Mouse (Mus musculus) heart, postnatal 4 days (tissue): ENCODE measurements around the gene Pou1f1. TPM values are rescaled to one million over a fixed set of nuclear protein-coding genes. Genes with fewer than 3 reads are reported as not detected.

Experiments
- DNase-seq: peaks from one replicate; pipeline ENCODE4 v3.0.0; 2021
- total RNA-seq, 2 experiments: library from RNA; stranded (reverse); gene quantifications; 2 replicates each; pipeline ENCODE4 v1.2.3; 2021

The Pou1f1 gene
- total RNA-seq = not detected

GRCm38 (mm10) chr16:65520211-65520610 is at the start of gene Pou1f1:
Gene Pou1f1, plus strand, starts transcription at chr16:65520511.
- DNase-seq = no peak

- DNase-seq = no peak
These were observed 49.7 kb upstream of the Pou1f1 start for GRCm38 (mm10) chr16:65470650-65471049.

GRCm38 (mm10) chr16:65472472-65473001 is 47.8 kb upstream of the Pou1f1 start:
- DNase-seq = peak; percentile 22

GRCm38 (mm10) chr16:65485726-65486125 is 34.6 kb upstream of the Pou1f1 start:
- no peak for DNase-seq

GRCm38 (mm10) chr16:65496030-65496429 is 24.3 kb upstream of the Pou1f1 start:
- no peak for DNase-seq

GRCm38 (mm10) chr16:65497049-65497448 is 23.3 kb upstream of the Pou1f1 start:
- peak; percentile 34 for DNase-seq

- no peak for DNase-seq
These were observed 6.1 kb upstream of the Pou1f1 start for GRCm38 (mm10) chr16:65514223-65514622.

- no peak for DNase-seq
These were observed 5.7 kb downstream of the Pou1f1 start for GRCm38 (mm10) chr16:65526004-65526403.

- no peak for DNase-seq
These were observed 6.4 kb downstream of the Pou1f1 start for GRCm38 (mm10) chr16:65526695-65527094.

GRCm38 (mm10) chr16:65529589-65529988 is 9.3 kb downstream of the Pou1f1 start:
- DNase-seq = no peak

- peak; percentile 13 for DNase-seq
These were observed 11.4 kb downstream of the Pou1f1 start for GRCm38 (mm10) chr16:65531663-65532062.

- DNase-seq = peak; percentile 47
These were observed 13.1 kb downstream of the Pou1f1 start for GRCm38 (mm10) chr16:65533315-65533999.

- DNase-seq = no peak
These were observed 23.5 kb downstream of the Pou1f1 start for GRCm38 (mm10) chr16:65543676-65544293.

- no peak for DNase-seq
These were observed 28.6 kb downstream of the Pou1f1 start for GRCm38 (mm10) chr16:65548960-65549359.

- DNase-seq = no peak
These were observed 30.5 kb downstream of the Pou1f1 start for GRCm38 (mm10) chr16:65550814-65551213.

- DNase-seq = no peak
These were observed 34.0 kb downstream of the Pou1f1 start for GRCm38 (mm10) chr16:65554267-65554666.

GRCm38 (mm10) chr16:65557369-65557768 is 37.1 kb downstream of the Pou1f1 start:
- DNase-seq = no peak

GRCm38 (mm10) chr16:65559591-65559990 is 39.3 kb downstream of the Pou1f1 start:
- DNase-seq = no peak

GRCm38 (mm10) chr16:65560996-65561962 is 41.0 kb downstream of the Pou1f1 start:
- no peak for DNase-seq

GRCm38 (mm10) chr16:65561963-65562863 is 41.9 kb downstream of the Pou1f1 start, which contains the start of gene Chmp2b:
Gene Chmp2b, minus strand, starts transcription at chr16:65562726.
- DNase-seq = peak; percentile 82

GRCm38 (mm10) chr16:65562864-65563206 is 42.5 kb downstream of the Pou1f1 start:
- no peak for DNase-seq

GRCm38 (mm10) chr16:65564306-65564705 is 44.0 kb downstream of the Pou1f1 start:
- no peak for DNase-seq
